Mouse (Mus musculus) liver, postnatal 0 days (tissue): ENCODE measurements around the gene Macrod2.

Experiments
- CTCF ChIP-seq: sonication (generic); IDR thresholded peaks from 2 replicates; pipeline ENCODE4 v1.5.1; 2016; ENCODE audit warnings: antibody characterized with exemption, low read depth
- EP300 ChIP-seq: IDR thresholded peaks from 2 replicates; pipeline ENCODE4 v1.6.1; 2016; ENCODE audit warnings: antibody characterized with exemption, low read depth, mild to moderate bottlenecking

DNA sequence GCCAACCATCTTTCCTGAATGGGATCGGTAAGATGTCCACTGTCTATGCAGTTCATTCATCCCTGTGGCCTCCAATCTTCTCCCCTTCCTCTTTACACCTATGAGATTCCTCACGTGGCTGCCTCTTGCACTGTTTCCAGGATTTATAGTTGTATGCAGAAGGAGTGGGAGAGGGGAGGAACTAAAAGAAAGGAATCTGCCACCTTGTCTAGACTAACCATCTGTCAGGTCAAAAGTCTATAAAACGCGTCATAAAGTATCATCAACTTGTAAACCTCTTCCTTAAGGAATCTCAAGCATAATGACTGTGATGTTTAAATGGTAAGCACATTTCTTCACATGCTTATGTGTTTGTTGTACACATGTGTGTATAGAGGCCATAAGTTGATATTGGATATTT is 416.6 kb downstream of the Macrod2 start:
- TF ChIP-seq CTCF, result no peak
- no peak for TF ChIP-seq EP300
